Mouse (Mus musculus) retina, adult 2 months (tissue): ENCODE data around the gene Hnrnpk.
"Not testable (repeated sequence)": the region's sequence is repeated elsewhere in the genome, so short reads cannot be mapped to it uniquely, and the experiment has no call there.

Source experiments
- DNase-seq: peaks from one replicate; pipeline ENCODE4 v3.0.0-alpha.2; 2012; ENCODE audit warnings: low read depth, low spot score

Hnrnpk gene

DNA sequence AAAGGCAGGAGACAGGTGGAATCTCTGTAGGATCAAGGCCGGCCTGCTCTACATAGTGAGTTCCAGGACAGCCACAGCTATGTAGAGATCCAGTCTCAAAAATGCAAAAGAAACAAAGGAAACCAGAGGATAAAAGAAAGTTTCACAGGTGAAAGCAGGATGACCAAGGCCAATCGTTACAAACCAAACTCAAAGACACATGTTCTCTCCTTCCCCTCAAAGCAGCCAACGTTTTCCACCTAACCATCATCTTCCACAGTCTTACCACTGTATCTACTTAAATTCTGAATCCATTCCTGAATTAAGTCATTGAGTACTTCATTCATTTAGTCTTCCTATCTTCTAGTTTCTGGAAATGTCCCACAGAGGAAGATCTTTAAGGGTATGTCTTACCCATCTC is 14.8 kb downstream of the Hnrnpk start:
- DNase-seq = no peak

DNA sequence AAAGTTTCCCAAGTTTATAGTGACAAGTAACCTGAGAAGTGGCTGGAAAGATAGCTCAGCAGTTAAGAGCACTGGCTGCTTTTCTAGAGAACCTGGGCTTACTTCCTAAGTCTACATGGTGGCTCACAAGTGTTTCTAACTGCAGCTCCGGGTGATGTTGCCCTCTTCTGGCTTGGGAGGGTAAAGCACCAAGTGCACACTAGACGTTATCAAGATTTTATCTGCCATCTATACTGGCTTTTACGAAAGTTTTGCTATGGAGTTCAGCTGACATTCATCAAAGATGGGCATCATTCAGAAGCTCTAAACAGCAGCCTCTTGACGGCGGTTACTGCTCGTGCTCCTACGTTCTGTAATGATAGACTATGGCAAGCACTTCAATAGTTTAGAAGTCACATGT is 15.2 kb downstream of the Hnrnpk start:
- DNase-seq = peak; percentile 18

DNA sequence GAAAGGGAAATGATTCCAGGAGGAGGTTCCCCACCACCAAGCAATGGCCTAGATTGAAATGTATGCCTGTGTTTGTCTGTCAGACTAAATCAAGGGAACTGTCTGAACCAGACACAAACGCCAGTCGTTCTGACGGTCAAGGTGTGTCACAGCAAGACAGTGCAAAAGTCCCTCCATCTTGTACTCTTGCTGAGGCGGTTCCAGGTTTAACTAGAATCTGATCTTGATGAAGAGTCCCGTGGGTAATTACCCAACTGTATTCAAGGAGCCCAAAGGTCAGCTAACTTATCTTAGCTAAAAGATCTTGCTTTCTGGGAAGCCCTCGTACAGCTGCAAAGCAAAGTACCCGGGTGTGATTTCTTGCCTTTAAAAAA is 17.6 kb downstream of the Hnrnpk start:
- no peak for DNase-seq

DNA sequence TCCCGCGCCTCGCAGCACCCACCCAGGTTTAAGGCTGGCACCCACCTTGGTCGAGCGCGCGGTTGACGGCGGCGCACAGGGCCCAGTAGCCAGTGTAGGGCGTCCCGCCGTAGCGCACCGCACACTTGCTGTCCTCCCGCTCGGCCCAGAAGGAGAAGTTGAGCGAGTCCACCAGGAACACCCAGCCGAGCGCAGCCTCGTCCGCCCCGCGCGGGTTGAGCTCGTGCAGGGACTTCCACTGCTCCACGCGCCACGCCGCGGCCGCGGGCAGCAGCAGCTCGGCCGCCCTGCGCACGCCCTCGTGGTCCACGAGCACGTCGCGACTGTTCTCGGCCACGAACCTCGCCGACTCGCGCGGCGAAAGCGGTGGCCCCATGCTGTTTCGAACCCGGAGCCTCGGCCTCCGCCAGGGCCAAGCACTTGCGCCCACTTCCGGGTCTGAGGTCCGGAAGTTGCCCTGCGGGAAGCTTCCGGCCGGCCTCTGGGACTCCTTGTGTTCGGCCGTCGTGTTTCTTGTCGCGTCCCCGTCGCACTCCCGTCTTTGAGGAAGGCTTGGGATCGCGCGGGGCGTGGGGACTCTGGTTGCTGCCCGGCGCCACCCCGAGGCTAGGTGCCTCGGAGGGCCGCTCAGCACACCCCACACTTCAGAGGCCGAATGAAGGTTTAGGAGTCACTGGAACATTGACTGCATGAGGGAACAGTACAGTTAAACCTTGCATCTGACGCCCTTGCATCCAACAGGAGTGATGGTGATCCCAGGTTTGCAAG is 18.2 kb downstream of the Hnrnpk start, which contains the start of gene 2210016F16Rik:
Gene 2210016F16Rik, minus strand, starts transcription at position 447 of the 768 bp plus-strand sequence.
- DNase-seq = peak; percentile 26

DNA sequence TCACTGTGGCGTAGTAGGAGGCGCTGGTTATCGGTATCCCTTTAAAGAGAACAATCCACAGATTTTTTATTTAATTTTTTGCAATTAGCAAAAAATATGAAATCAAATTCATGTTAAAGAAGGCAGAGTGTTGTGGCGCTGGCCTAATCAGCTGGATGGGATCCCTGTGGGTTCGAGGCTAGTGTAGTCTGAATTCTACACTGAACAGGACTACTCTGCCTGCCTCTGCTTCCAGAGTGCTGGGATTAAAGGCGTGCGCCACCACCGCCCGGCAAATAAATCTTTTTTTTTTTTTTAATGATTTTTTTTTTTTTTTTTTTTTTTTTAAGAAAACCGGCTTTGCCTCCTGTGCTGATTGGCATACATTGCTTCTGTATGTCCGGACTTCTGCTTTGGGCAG is 18.8 kb downstream of the Hnrnpk start:
- no peak for DNase-seq

DNA sequence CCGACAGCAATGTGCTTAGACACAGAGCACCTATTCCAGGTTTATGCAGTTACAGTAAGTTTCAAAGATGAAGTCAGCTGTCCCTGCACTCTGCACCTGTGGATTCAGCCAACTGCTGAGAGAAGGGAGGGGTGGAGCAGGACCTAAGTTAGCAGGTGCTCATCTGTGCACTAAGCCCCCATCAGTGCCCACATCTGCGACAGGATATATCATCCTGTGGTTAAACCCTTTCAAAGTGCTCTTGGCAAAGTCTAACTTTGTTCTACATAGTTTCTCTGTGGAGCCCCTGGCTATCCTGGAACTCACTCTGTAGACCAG is 30.0 kb downstream of the Hnrnpk start:
- no peak for DNase-seq

DNA sequence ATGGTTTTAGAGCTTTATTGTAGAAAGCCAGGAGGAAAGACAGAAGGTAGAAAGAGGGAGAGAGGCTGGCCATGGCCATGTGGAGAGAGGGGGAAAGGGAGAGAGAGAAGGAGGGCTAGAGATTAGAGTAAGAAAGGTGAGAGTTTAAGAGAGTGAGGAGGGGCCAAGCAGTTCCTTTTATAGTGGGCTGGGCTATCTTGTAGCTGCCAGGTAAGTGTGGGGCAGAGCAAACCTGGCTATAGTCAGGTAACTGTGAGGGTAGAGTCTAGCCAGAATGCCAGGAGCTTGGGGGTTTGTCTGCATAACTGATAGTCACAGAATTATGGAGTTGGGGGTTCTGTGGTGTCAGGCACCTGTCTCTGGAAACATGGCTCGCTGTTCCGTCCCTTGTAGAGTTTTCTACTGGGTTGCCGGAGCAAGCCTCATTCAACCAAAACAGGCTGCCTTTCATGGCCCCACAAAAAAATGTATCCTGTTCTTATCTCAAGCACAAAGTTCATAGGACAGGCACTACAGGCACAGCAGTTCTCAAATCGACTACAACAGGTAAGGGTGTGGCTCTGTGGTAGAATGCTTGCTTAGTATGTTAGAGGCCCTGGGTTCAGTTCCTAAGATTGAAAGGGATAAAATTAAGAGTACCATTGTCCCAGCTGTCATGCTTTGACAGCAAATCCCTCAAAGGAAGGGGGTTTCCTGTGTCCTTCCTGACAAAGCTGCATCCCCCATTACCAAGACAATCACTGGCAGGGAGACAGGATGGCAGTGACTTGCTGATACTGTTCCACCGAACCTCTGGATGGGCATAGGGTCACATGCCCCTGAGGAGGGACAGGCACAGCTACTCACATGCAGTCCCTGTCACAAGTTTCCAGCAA is 30.6 kb downstream of the Hnrnpk start:
- no peak for DNase-seq

DNA sequence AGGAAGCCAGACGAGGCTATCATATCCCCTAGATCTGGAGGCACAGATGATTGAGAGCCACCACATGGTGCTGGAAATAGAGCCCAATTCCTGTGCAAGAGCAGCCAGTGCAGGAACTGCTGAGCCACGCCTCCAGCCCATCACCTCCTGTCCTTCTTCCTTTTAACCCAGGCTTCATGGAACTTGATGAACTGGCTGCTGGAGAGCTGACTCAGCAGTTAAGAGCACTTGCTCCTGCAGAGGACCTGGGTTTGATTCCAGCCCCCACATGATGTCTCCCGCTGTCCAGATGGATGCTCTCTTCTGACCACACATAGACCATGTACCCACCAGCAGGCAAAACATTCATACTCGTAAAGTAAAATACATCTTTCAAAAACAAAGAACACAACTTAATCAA is 34.3 kb downstream of the Hnrnpk start:
- no peak for DNase-seq

DNA sequence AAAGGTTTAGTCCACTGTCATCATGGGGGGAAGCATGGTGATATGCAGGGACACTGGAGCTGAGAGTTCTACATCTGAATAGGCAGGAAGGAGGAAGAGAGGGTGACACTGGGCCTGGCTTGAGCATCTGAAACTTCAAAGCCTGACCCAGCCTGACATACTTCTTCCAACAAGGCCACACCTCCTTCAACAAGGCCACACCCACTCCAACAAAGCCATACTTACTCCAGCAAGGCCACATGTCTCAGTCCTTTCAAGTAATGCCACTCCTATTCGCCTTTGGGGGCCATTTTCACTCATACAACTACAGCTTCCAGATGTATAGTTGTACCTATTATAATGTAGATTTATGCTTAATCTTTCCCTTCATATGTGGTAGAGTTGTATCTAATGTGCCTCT is 35.5 kb downstream of the Hnrnpk start:
- no peak for DNase-seq

DNA sequence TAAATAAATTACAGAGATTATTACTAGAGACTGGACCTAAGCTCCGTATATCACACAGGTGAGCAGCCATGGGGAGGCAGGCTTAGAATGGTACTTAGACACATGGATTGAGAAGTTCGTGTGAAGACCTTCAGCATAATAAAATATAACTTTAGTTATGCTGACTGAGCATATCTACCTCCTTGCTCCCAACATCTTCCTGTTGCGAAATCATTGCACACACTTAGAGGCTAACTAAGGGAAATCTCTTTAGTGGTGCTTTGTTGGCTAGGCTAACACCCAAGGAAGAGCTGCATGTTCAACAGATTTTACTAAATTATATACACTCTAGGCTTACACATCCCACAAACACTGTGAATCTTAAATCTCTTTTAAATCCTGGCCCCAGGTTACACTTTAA is 36.8 kb downstream of the Hnrnpk start:
- DNase-seq = no peak

DNA sequence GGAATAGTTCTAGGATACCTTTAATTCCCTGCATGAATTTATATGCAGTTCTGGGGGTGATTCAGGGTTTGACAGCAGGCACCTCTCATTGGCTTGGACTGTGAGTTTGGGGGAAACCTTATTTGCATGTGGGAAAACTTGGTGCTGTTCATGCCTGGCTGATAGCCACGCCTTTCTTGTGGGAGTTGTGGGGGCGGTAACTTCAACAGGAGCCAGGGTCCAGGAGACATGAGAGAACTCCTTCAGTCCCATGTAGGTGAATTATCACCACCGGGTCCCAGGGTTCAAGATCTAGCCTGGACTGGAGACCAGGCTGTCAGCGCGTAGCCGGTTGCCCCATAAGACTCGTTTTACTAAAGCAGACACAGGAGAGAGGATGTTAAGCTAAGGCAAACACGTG is 38.0 kb downstream of the Hnrnpk start:
- not testable (repeated sequence) for DNase-seq

DNA sequence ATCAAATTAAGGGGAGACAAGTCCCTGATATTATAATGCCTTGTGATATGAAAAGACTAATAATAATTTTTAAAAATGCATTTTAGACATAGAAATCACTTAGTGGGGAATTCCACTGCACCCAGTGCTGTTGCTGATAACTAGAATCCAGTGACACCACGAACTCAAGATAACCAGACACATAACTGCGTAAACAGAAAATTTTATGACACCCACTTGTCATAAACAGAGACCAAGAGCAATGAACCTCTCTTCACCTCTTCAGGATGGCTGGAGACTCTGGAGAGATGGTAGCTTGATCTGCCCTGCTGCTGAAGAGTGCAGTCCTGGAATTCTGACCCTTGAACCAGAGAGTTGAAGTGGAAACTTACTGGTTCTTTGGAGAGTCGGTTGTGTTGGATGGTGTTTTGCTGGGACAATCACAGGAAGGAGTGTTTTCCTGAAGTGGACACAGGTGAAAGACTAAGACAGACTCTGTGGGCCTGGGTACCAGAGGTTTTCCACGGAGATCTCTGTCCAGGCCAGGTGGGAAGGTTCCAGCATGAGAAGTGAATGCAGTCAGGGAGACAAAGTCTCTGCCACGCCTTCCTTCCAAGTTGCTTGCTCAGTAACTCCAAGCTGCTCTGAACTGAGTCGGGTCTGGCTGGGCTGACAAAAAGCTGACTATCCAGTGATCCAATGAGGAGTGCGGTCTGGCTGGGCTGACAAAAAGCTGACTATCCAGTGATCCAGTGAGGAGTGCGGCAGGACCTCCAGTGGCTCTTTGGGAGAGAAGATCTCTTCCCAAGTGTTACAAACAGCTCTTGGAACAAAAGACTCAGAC is 38.6 kb downstream of the Hnrnpk start:
- DNase-seq = no peak

DNA sequence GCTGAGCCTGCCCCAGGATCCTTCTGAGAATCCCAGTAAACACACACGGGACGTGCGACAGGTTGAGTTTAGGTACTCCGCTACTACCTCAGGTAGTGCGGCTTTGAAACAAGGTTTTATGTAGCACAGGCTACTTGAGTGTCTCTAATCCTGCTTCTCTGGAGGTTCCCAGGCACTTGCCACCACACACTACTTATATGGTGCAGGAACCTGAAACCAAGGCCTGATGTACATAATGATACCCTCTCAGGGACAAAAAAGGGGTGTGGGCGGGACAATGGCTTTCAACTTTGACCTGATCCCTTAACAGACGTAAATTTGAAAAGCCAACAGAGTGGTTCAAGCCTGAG is 43.9 kb downstream of the Hnrnpk start:
- peak; percentile 6 for DNase-seq

DNA sequence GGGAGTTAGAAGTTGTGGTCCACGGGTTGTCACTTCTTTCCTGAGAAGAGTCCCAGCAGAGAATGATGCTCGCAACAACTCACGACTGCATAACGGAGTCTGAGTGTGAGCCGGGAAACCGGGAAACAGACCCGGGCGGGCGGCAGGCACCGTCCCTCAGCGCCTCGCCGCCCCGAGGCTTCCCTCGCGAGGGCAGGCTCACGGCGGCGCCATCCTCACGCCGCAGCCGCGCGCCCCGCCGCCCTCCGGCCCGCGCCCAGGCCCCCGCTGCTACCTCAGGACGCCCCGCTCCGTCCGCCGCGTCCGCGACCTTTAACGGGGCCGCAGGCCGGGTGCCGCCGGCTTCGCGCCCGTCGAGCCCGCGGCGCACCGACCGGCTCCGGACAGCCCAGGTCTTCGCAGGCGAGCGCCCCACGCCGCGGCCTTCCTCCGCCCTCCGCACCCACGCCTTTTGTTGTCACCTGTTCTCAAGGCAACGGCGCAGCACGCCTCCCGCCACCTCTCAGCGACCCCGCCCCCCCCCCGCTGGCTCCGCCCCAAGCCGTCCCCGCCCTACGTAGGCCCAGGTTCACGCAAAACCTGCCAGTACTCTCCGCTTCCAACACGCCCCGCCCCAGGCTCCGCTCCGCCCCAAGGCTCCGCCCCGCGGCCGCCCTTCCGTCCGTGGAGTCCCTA is 44.4 kb downstream of the Hnrnpk start, which contains the start of gene Kif27:
Gene Kif27, minus strand, starts transcription at position 494 of the 675 bp plus-strand sequence.
- DNase-seq = peak; percentile 75

DNA sequence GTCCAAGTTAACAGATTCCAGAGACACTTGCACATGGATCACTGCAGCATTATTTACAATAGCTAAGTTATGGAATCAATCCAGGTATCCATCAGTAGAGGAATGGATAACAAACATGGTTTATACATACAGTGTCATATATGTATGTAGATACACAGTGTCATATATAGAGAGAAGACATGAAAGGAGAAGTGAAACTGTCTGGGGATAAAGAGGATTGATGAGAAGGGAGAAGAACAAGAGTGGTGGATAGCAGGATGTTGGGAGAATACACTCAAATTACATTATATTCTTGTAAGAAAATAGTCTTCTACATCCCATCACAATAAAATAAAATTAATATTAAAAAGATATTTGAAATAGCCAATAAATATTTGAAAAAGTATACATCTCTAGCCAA is 50.1 kb downstream of the Hnrnpk start:
- DNase-seq = no peak

DNA sequence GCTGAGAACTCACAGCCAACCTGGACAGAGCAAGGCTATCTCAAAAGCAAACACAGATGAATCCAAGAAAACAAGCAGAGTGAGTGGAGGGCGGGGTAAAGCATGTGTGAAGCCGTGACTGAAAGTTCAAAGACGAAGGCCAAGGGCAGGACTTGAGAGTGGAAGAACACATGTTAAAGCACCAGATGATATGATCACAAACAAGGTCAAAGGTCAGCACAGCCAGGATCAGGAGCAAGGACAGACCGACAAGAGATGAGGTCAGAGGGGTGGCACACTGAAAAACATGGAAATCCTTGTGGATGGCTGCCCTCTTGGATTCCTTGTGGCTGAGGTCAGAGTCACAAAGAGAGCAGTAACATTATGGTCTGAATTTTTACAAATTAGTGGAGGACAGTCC is 52.5 kb downstream of the Hnrnpk start:
- no peak for DNase-seq

DNA sequence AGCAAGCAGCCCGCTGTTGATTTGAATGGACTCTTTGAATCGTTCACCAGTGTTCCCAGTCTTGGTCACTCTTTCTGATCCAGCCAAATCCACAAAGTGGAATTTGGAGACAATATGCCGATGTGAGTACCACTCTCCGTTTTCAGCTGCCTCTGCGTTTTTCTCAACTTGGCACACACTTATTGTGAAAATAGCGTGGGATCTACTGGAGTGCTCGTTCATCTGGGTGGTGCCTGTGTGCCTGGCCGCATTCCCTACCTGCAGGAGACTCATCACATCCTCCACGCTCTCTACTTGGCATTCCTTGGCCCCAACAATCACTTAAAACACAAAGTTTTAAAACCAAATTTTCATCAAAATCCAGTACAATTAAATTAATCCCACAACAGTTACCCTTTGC is 58.6 kb downstream of the Hnrnpk start:
- no peak for DNase-seq
